Mouse (Mus musculus): Measurements from ENCODE around the gene Gm11639.

DNA sequence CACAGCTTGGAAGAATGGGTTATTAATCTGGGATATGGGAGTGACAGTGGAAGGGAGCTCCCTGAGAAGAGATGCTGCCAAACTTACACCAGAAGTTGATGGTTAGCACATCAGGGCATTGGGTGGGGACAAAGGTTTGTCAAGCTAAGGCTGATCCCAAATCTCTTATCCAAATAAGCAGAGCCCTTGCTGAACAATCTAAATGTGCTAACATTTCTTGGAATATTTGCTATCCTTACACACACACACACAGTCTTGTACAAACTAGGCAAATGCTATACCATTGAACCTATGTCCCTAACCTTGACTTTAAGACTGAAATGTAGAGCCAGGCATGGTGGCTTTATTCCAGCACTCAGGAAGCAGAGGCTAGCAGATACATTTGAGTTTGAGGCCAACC, 458.1 kb downstream of the Gm11639 start:
- TF ChIP-seq CTCF (IDR thresholded peaks at IDR 0.05; ENCODE audit: borderline replicate concordance, insufficient read depth, low read depth, low read length) (no peak), POLR2A (IDR thresholded peaks at IDR 0.05; ENCODE audit: borderline replicate concordance, insufficient read depth, low read length) (no peak)
